Mouse (Mus musculus) adrenal gland, adult 8-10 months (tissue): Measurements from ENCODE around the gene Lekr1. TPM values are rescaled to one million over a fixed set of nuclear protein-coding genes. Genes with fewer than 3 reads are reported as not detected.
A peak's percentile ranks its signal among the peaks of the same experiment; 100 is the strongest.

Experiments
- DNase-seq: peaks from one replicate; pipeline ENCODE4 v3.0.0; 2022
- total RNA-seq, 4 experiments: library from RNA; stranded (reverse); gene quantifications; 2 replicates each; pipeline ENCODE4 v1.2.4; 2022

The Lekr1 gene
- total RNA-seq, 4 experiments from 2014 or later: 2.3 to 3.8 (median 3.1) TPM

DNA sequence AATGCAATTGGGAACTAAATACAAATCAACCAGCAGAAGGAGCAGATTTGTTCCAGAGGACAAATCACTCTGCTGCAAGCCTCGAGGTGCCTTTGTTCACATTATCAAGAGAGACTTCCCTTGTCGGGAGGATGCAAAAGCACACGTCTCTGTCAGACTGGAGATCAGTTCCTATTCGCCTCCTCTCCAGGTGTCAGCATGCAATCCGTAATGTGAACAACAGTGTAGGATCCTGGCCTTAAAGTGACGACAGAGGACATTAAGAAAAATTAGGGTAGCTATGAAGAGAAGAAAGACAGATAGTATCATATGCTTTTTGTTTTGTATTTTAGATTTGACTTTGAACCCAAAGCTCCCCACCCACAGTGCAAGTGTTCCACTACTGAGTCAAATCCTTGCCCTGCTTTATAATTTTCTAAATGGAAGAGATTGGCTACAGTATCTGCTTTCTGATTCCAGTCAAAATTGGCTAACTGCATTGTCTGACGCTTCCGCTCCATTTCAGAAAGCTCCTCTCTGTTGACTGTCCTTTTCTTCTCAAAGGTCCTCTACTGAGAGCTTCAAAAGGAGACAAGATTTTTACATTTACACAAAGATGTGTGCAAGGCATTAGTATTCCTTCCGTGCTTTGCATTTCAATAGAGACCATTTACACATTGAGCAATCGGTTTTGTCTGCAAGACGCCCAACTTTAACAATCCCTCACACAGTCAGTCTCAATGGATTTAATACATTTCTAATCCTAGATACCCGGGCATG lies 8.9 kb upstream of the Lekr1 start:
- DNase-seq: no peak

DNA sequence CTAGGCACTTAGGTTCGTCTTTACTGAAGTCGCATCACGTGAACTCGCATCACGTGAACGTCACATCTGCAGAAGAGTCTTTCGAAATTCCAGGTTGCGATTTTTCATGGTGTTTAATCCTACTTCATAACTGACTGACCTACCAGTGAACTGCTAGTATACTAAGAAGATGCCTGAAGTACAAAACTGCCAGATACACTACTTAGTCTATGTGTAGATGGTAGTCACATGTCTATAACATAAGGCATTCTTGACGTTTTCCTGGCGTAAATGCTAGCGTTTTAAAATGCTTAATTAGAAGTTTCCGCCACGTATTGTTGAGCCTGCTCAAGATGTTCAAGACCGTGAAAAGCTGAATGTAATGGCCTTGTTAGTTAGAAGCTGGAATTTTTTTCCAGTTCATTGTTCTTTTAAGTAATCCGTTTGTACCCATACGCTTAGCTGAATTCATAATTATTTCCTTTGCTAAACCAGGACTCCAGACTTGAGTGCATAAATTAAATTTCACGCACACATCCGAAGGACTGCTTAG lies 7.9 kb upstream of the Lekr1 start:
- no peak for DNase-seq

DNA sequence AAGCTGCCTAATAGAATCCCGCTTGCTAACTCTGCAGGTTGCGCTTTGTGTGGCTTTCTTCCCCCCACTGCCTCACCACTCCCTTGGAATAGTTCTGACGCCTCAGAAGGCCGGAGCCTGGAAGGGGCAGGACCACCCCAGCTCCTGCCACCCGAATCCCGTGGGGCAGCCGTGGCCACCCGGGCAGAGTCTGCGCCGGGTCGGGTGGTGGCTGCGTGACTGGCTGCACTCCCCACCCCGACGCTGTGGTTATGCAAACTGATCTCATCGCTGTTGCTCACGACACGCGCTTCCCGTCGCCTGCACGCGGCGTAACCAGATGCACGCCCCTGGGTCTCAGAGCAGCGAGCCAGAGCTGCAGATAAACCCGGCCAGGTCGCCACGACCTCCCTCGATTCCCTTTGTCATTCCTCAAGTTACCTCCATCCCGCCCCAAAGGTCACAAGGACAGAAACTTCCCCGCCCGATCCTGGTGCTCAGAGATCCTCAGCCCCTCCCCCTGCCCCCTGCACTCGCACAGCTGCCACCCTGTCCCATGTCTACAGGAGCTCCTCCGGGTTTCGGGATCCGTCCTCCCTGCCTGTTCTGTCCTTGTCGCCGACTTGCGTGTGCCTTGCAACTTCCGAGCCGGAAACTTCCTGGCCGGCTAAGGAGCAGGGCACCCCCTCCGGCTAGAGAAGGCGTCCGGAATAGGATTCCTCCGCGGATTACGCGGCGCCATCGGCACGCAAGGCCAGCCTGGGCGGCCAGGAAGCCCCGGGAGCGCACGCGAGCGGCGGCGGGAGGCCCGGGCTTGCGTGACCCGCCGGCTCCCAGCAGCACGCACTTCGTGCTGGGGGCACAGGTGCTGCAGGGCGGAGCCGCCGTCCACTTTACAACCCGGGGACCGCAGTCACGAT lies 7.1 kb upstream of the Lekr1 start:
- peak; percentile 64 for DNase-seq

DNA sequence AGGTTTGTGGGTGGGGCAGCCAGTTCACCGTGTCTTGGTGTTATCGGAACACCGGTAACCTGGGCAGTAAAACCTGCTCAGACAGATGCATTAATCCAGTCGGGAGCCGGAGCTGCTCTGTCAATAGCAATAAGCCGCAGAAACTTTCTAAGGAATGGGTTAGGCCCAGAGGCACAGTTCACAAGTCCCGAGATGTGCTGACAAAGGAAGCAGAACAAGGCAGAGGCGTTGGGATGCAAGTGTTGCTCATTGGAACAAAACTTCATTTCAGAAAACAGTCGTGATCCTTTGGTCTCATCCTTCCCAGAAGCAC lies 6.5 kb upstream of the Lekr1 start:
- no peak for DNase-seq

DNA sequence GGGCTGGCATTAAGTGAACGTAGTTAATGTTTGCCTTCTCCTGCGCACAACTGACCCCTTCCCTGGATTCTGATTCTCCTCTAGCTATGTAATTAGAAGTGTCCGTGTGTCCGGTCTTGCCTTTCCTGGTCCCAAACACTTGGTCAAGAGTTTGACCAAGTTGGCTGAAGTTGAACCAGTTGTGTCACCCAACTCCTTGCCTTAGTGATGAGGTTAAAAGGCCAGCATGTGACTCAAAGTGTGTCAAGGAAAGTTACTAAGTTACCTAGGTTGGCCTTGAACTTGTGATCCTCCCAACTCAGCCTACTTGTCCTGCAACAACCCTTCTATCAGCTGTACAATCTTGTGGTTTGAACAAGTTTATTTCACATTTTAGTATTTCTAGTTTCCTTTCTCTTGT lies 5.7 kb upstream of the Lekr1 start:
- no peak for DNase-seq

DNA sequence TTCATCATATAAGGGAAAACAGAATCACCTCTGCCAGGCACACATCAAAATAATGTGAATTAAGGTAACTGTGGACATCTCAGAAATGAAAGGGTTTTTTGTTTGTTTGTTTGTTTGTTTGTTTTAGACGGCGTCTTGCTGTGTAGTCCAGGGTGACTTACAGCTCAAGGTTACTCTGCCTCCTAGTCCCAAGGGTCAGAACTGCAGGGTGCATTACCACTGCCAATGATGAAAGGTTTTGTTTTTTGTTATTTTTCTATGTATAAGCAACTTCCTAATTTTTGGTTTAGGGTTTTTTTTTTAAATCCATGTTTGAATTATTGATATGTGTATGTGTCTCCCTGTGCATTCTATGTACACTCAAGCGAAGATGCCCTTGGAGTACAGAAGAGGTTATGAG lies 4.3 kb upstream of the Lekr1 start:
- no peak for DNase-seq

DNA sequence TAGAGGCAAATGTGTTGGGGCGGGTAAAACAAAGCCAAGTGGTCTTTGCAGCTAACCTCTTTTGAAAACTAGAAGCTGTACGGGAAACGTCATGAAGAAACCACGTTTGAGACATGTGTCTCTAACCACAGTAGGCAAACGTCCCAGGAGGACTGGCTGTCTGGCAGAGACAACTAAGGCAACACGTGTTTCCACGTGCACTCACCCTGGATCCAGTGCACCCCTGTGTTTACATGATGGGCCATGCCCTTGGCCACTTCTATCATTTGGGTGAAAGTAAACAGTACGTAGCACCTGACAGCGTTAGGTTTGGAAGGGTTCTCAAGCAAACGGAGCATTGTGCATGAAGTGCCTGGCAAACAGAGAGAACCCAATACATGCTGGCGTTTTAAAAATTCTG lies 2.9 kb upstream of the Lekr1 start:
- no peak for DNase-seq

DNA sequence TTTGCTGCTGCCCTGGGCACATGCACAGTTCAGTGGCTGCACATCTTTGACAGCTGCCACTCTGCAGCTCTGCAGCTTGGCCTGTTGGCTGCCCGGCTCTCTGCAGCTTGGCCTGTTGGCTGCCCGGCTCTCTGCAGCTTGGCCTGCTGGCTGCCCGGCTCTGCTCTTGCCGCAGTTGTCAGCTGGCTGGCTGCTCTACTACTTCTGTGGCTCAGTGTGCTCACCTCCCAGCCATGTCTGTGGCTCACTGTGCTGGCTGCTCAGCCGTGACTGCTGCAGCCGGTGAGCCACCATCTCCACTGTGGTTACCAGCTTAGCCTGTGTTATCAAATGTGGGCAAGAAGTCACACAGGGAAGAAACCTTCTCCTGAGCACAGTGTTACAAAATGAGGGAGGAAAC lies 4.2 kb downstream of the Lekr1 start:
- no peak for DNase-seq

DNA sequence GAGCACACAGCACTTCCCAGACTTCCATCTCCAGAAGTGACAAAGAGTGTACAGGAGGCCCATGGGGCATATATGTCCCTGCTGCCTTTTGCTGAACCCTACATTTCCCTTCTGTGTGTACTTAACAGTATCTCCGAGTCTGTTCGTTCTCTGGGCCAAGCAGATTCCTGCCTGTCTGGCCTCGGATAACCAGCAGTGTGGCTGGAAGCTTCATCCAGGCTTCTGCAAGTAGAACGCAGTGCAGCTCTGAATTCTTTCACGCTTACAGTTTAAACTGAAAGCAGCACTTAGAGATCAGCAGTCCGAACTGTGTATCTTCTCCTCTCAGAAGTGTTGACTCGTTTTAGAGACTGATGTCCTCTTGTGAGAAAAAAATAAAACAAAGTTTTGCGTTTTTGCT lies 7.7 kb downstream of the Lekr1 start:
- no peak for DNase-seq

DNA sequence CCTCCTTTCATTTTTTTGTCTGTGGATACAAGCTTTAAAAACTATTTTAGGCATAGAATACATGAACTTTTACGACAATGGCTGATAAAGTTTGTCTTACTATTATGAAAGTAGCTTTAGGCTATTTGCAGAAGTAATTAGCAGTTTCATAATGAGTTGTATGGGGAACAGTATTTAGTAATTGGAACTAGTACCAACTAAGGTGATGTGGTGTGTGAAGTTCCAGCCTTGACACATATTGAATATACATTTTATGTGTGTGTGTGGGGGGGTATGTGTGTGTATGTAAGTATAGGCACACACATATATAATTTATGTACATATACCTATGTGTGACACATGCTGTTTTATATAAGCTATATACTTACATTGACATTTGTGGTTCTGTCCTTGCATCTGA lies 14.6 kb downstream of the Lekr1 start:
- no peak for DNase-seq

DNA sequence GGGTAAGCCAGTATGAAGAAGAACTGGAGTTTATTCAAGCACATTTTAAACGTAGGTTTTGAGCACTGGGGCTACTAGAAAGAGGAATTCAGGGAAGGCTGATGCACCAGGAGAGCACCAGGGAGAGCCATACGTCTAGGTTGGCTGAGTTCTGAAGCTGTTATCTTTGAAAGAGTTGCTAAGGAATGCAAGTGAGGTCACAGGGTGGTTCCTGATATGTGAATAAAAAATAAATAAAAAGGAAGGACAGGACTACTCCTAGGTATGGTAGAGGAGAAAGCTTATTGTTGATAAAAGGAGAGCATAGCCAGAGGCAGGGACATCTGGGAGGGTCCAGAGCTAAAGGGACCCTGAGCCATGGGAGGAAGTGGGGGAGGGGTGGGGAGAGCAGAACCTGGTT lies 23.7 kb downstream of the Lekr1 start:
- DNase-seq: no peak

DNA sequence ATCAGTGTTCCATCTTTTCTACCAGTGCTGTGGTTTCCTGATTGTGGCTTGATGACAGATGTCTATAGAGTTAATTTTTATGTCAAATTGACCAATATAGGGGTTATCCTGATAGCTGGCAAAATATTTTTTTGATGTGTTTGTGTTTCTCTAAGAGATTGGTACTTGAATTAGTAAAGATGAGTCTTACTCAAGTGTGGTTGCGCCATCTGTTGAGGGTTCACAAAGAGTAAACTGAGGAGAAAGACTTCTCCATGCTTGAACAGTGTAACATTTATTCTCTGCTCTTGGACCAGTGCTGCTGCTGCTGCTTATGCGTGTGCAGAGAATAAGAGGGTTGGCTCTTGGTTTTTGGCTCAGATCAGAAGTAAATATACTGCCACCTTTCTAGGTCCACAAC lies 24.8 kb downstream of the Lekr1 start:
- DNase-seq: no peak

DNA sequence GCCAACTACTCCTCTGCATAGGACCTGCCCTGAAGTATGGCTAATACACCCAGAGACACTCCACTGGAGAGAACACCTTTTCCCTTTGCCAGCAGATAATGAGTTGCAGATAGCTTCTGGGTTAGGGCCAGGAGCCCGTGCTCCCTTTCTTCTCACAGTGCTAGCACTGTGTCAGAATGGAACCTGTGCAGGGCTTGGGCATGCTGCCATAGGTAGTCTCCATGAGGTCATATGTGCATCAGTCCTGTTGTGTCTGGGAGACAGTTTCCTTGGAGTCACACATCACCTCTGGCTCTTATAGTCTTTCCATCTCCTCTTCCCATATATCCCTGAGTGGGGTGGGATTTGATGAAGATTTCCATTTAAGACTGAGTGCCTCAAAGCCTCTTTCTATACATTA lies 33.7 kb downstream of the Lekr1 start:
- no peak for DNase-seq

DNA sequence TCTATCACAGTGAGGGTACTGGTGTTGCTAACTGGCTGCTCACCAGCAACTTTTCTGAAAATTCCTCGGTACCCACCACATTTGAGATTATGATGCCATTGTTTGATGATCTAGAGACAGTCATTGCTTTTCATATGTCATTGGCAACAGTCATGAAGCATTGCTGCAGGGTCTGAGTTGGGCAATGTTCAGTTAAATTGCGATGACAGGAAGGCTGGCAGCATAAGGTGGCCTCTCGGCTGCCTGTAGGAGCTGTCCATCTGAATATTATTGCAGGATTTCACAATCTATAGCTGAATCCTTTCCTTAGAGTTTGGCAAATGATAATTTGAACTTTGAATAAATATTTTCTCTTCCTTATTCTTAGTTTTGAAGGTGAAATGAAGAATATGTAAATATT lies 48.3 kb downstream of the Lekr1 start:
- DNase-seq: no peak

DNA sequence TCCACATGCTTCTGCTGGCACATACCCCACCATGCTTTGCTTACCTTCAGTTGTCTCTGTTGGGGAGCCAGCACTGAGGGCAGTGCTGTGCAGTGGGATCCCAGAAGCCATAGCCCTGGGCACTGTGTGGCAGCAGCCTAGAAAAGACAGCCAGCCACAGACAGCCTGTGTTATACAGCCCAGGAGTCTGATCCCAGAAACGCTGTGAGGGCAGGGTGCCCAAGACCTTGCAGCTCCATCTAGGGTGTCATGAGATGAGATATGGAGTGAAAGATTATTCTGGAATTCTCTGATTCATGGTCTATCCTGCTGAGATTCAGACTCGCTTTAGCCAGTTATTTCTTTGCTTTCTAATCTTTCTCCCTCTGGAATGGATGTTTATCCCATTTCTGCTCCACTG lies 51.4 kb downstream of the Lekr1 start:
- DNase-seq: no peak

DNA sequence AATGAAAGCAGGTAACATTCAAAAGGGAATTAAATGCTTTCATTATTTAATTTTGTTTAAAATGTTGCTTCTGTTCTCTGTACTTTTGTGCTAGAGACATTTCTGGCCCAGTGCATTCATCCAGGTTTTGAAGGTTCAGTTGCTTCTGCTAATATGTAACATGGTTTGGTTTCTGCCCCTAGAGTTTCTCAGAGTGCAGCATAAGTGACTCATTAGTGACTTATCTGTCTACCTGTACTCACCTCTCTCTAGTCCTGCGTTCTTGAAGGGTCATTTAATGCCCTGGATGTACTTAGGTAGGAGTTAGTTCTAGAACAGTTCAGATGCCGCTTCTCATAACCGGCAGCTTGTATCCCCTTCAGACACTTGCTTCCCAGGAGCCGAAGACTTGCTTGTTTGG lies 56.9 kb downstream of the Lekr1 start:
- DNase-seq: no peak

DNA sequence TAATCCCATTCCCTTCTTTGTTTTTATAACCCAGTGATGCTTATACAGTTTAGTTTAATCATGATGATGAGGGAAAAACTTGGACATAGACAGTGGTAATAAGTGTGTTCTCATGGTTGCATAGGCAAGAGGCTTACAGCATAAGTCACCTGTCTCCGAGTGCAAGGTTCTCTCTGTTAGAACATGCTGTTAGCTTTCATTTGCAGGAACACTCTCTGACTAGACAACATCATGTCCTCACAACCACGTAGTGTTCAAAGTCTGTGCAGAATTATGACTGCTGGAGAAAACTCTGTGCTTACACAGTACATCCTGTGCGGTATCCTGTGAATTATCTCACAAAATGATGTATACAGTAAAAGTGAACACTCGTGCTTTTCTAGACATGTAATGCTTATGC lies 57.6 kb downstream of the Lekr1 start:
- DNase-seq: no peak

DNA sequence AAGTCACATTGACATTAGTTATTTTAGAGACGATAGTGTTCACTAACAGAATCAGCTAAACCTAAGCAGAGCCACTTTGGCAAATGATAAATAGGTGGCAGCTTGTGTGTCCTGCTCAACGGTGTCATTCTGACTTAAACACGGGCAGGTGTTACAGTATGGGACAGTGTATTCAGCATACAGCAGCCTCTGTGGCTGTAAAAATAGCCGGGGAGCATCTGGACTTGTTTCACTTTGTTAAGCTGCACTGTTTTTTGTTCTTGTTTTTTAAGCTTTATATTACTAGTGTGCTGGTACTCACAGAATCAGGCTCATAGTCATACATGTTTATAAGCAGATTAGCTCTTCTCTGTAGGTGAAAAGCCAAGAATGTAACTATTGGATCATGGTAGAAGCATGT lies 71.8 kb downstream of the Lekr1 start:
- DNase-seq: no peak

DNA sequence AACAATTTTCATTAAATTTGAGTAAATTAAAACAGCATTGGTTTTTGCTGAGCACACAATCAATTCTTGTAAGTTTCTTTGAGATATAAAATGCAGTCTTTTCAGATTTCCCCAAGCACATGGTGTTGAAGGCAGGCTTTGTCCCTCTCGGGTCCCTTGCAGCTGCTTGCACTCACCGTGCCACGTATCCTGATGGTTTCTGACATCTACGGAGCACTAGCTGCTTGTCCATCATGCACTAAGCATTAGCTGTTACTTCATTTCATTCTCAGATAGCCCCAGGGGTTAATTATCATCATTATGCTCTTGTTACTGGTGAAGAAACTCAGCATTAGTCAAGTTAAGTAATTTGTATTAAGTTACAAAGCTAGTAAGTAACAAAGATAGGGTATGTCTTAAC lies 78.9 kb downstream of the Lekr1 start:
- DNase-seq: no peak

DNA sequence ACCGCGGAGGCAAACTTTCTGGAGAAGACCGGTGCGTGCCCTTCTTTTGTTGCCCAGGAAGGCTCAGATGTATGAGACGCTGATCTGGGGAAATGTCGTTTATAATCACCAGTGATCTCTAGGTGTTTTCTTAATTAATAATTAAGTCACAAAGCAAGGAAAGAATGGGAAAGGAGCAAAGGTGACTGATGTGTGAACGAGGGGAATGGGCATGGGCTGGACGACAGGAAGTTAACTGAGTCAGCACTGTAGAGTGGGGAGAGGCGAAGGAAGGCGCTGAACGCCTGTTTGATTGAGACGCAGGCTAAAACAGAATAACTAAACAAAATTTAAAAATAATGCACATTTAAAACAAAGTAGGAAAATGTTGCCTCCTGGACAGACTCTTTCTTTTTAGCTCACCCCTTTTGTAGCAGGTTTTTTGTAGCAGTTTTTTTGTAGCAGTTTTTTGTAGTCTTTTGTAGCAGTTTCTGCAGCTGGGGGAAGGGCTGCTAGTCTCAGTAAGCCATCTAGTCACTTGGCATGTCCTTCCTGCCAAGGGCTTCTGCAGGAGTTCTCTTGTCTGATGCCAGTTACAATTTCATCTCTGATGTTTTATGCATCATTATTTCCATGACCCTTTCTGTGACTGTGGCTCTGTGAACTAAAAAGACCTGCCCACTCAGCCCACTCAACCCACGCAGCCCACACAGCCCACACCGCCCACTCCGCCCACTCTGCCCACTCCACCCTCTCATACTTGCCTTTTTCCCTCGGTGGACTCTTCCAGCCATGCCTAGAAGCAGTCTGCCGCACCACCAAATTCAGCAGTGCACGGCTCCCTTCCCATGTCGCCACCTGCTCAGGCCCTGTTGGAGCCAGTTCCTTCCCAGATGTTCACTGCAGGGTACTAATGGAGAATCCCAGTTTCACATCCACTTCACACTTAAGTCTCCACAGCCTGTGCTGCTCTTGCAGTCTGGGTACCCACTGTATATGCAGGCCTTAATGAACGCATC lies 98.8 kb downstream of the Lekr1 start:
- DNase-seq: no peak

DNA sequence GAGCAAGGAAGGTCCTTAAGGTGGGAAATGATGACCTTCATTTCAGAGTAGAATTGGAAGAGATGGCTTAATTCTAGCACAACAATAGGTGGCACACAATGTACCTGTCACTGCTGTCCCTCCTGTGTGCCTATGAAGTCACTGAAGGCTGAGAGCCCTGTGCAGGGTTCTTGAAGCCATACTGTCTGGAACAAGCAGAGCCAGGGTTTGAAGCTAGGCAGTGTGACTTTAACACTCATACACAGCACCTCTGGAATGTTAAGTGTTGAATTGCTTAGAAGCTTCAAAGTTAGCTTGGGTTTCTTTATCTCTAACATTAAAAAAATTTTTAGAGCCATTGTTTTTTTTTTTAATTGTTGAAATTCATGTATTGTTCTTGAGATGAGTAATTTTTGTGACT lies 100.4 kb downstream of the Lekr1 start:
- no peak for DNase-seq

DNA sequence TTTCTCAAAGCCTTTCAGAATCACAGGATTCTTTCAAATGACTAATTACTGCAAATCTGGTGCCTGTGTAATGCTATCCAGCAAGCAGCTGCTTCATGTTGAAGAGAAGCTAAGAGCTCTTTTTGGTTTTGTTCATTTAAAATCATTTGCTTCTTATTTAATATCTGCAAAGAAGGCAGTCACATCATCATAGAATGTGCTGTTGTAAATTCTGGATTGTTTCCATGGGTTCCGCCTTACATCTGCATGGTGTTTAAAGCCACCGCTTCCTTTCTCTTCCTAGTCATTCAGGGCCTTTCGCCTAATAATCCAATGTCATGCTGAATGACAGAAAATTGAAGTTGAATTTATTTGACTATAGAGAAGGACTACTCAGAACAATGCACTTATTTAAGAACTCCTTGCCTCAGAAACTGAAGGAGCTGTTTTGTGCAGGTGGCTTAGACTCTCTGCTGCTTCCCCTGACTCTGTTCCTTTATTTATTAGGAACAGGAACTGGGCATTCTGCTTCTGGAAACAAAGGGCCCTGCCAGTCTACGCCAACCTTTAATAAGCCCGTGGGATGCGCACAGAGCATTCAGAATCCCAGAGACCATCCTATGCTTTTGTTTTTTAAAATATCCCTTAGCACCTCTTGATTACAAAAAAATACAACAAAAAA lies 101.3 kb downstream of the Lekr1 start:
- no peak for DNase-seq
